Mouse (Mus musculus) CH12.LX (cell line): ENCODE measurements at regions not wholly inside any gene's neighbourhood (a gene's known extent, or its start where the extent isn't known, plus 50 kb on each side); places are given as distances from the start of the nearest gene placed in this dataset.

Experiments used
- BHLHE40 ChIP-seq: IDR thresholded peaks from 2 replicates; pipeline ENCODE4 v1.6.1; 2011; ENCODE audit warnings: mild to moderate bottlenecking, low read depth, low read length, improper control_type of control experiment
- CHD2 ChIP-seq: IDR thresholded peaks from 2 replicates; pipeline ENCODE4 v1.6.1; 2011; ENCODE audit warnings: low read length, improper control_type of control experiment
- CTCF ChIP-seq, 2 experiments: IDR thresholded peaks in 1 of 2; conservative IDR thresholded peaks in 1 of 2; 2 replicates each; pipeline ENCODE4 v1.5.1; 2011 to 2012; ENCODE audit warnings: low read depth in 2 of 2, low read length in 2 of 2, improper control_type of control experiment in 1 of 2, inconsistent platforms in 1 of 2, mild to moderate bottlenecking in 1 of 2, moderate library complexity in 1 of 2
- EP300 ChIP-seq: IDR thresholded peaks from 2 replicates; pipeline ENCODE4 v1.6.1; 2011; ENCODE audit warnings: low read length, improper control_type of control experiment
- GABPA ChIP-seq: IDR thresholded peaks from 2 replicates; pipeline ENCODE4 v1.6.1; 2012; ENCODE audit warnings: low read depth, low read length, improper control_type of control experiment, inconsistent platforms; ENCODE audit not compliant: insufficient replicate concordance
- MAFK ChIP-seq: IDR thresholded peaks from 2 replicates; pipeline ENCODE4 v1.6.1; 2011; ENCODE audit warnings: low read length, improper control_type of control experiment; ENCODE audit not compliant: insufficient replicate concordance
- MAZ ChIP-seq: IDR thresholded peaks from 2 replicates; pipeline ENCODE4 v1.6.1; 2012; ENCODE audit warnings: low read depth, mild to moderate bottlenecking, inconsistent platforms, low read length, improper control_type of control experiment, moderate library complexity
- POLR2A ChIP-seq: IDR thresholded peaks from 2 replicates; pipeline ENCODE4 v1.6.1; 2011; ENCODE audit warnings: low read depth, mild to moderate bottlenecking, improper control_type of control experiment, low read length
- POLR2AphosphoS2 ChIP-seq: IDR thresholded peaks from 2 replicates; pipeline ENCODE4 v1.6.1; 2011; ENCODE audit warnings: low read depth, low read length, improper control_type of control experiment
- SMC3 ChIP-seq: IDR thresholded peaks from 2 replicates; pipeline ENCODE4 v1.6.1; 2011; ENCODE audit warnings: low read depth, low read length, improper control_type of control experiment
- ZMIZ1 ChIP-seq: IDR thresholded peaks from 2 replicates; pipeline ENCODE4 v1.6.1; 2012; ENCODE audit warnings: low read depth, mild to moderate bottlenecking, inconsistent platforms, low read length, improper control_type of control experiment
- ZNF384 ChIP-seq: IDR thresholded peaks from 2 replicates; pipeline ENCODE4 v1.6.1; 2012; ENCODE audit warnings: low read depth, low read length, improper control_type of control experiment, inconsistent platforms

- TF ChIP-seq ZMIZ1, result no peak
- TF ChIP-seq SMC3, result no peak
- no peak for TF ChIP-seq CTCF (conservative IDR thresholded peaks at IDR 0.05 in 1 of 2, IDR thresholded peaks at IDR 0.05 in 1 of 2; ENCODE audit: low read depth in 2 of 2, low read length in 2 of 2)
- no peak for TF ChIP-seq ZNF384
- TF ChIP-seq EP300, result no peak
- TF ChIP-seq POLR2A, result no peak
- no peak for TF ChIP-seq MAZ
- no peak for TF ChIP-seq CHD2
- no peak for TF ChIP-seq MAFK
- no peak for TF ChIP-seq BHLHE40
- no peak for TF ChIP-seq GABPA
- TF ChIP-seq POLR2AphosphoS2, result no peak
Measured at GRCm38 (mm10) chr9:52965631-52966030, 282.2 kb downstream of the Ddx10 start.
